Mouse (Mus musculus) ZHBTc4 (cell line): ENCODE results near the gene Arsg.

Experiments
- DNase-seq: peaks from one replicate; pipeline ENCODE4 v3.0.0-alpha.2; 2011; ENCODE audit warnings: low read depth, low spot score

Arsg gene

DNA sequence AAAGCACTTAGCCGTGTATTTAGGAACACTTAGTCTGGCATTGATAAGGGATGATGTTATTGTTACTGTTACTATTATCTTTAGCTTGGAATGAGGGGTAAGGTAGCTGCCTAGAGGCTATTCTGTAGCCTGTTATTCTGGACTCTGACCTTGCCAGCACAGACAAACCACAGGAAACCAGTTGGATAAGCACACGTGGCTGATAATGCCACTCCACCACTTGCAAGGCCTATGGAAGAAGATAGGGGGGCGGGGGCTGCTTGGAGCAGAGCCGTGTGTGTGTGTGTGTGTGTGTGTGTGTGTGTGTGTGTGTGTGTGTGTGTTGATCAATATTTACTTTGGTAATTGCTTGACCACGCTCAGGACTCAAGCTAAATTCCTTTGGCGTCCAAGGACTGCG lies 72.1 kb downstream of the Arsg start:
- no peak for DNase-seq

GRCm38 (mm10) chr11:109545700-109546143 lies 72.5 kb downstream of the Arsg start:
- DNase-seq = no peak

GRCm38 (mm10) chr11:109546305-109547001 lies 73.3 kb downstream of the Arsg start:
- DNase-seq = no peak

DNA sequence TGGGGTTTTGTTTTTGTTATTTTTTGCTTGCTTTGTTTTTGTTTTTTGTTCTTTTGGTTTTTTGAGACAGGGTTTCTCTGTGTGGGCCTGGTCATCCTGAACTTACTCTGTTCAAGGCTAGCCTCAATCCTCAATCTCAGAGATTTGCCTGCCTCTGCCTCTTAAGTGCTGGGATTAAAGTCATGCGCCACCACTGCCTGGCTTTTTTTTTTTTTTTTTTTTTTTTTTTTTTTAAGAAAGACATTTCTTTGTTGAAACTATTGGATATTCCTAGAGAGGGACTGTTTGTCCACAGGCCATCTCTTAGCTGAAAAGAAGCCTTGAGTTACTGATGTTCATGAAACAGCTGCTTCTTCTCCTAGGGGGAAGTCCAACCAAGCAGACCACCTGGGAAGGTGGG lies 74.5 kb downstream of the Arsg start:
- no peak for DNase-seq

DNA sequence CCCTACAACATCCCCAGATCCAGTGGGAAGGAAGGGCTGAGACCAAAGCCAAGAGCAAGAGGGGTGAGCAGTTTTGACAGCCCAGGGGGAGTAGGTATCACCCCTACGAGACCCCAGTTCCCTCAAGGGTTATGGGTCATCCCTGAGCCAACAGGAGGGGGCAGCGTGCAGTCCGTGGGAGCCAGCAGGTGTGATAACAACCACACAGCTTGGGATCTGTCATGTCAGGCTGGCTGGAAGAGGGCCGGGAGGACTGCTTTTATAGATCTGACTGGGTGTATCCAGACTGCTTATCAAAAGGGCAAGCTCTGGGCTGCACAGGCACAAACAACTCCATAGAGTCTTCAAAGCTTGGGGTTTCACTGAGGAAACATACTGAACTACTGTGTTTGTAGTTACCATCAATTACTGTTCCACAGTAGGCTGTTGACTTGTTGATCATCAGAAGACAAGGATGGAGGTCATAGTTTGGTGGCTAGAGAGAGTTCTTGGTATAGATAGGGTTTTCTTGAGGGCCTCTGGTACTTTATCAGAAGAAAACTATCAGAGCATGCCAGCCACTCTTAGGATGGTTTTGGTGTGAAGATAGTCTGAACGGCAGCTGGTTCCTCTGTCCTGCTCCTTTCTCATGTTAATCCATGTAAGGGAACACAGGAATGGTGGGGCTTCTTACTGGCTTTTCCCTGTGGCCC lies 76.6 kb downstream of the Arsg start:
- no peak for DNase-seq

DNA sequence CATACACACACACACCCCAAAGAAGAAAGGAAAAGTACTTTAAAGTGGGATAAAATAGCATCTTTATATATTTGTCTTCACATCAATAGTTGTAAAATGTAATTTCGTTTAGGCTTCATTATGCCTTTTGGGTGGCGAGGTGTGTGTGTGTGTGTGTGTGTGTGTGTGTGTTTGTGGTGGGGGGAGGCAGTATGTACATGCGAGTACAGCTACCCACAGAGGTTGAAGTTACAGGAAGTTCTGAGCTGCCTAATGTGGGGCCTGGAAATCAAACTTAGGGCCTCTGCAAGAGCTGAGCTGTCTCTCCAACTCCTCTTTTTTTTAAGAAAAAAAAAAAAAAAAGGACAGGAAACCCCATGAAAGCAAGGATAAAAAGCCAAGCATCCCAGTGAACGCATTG lies 80.7 kb downstream of the Arsg start:
- DNase-seq = no peak

GRCm38 (mm10) chr11:109554443-109554842 lies 81.3 kb downstream of the Arsg start:
- no peak for DNase-seq

DNA sequence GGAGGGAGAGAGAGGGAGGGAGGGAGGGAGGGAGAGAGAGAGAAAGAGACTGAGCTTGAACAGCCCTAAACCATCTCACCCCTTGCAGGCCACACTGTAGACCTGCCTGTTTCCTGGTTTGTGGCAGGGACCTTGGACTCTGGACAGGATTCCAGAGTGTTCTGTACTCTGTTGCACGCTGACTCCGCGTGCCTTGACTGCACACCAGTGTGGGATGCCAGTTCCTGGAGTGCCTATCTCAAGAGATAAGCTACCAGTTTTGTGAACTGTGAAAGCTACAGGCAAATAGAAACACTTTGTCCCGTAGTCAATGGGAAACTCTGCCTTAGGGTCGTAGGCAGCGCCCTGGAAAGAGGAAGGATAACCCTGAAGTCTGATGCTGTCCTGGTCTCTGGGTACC lies 83.0 kb downstream of the Arsg start:
- DNase-seq = no peak

- no peak for DNase-seq
Observed at GRCm38 (mm10) chr11:109557419-109557818, 84.2 kb downstream of the Arsg start.

DNA sequence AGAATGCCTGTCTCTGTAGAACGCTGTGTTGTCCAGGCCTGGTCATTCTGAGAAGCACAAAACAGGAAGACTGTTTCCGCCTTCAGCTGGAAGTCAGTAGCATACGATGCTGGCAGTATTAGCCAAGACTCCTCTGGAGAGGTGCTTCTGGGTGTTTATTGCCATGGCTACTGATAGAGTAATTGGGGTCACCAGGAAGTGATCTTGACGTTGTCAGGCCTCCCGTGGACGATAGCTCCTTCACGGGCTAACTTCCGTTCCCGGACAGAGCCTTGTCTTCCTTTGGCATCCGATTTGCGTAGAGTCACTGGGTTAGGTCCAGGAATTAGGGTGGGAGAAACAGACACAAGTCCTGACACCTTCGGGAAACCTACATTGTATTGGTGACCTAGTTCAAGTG lies 86.1 kb downstream of the Arsg start:
- DNase-seq = no peak

- DNase-seq = peak; percentile 77
Observed at GRCm38 (mm10) chr11:109560793-109561257, 87.7 kb downstream of the Arsg start.

DNA sequence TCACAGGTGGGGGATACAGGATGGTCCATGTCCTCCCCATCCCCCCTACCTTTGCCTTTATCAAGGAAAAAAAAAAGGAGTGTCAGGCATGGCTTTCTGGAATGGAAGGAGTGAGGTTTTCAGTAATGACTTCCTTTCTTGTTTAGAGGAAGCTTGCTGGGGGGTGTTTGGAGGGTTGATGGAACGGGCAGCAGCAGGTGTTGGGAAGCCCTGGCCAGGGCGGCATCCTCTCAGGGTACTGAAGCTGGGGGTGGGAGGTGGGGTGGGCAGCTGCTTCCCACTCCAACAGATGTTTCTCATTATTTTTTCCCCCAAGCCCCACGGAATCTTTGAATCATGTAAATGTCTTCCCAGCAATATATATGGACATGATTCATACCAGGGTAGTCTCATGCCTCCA lies 88.3 kb downstream of the Arsg start:
- DNase-seq = no peak

DNA sequence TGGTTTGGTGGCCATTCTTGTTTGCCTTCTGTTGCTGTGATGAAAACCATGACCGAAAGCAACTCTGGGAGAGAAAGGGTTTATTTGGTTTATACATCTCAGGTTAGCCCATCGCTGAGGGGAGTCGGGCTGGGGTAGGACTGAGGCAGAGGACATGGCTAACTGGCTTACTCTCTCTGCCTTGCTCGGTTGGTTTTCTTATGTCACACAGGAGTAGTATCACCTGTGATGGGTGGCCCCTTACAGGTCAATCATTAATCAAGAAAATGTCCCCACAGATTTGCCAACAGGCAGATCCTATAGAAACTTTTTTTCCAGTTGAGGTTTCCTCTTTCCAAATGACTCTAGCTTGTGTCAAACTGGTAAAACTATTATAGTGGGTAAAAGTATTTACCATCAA lies 90.5 kb downstream of the Arsg start:
- DNase-seq = no peak

DNA sequence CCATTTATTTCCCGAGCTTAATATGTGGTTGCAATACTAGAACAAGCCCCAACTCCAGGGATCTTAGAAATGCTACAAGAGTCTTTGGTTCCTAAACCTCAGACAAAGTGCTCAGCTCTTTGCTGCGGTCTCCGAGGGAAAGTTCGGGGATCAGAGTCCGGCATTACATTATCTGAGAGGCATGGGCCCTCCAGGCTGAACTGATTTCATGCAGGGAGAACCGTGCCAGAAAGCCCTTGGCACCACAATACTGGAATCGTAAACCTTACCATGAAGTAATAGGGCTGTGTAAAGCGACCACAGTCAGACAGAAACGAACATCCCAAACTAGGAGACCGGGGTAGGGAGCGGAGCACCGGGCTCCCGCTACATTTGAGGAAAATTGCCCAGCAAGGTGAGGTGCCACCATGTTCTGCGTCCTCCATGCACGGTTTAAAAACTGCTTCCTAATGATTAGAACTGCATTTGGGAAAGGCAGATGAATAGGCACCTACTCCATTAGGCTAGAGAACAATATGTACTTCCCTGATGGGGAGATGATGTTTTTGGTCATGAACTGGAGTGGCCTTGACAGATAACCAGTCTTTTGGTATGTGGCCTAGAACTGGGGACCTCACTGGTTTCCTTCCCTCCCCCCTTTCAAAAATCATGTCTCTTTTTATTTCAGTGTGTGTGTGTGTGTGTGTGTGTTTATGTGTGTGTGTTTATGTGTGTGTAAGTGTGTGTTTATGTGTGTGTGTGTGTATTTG lies 91.5 kb downstream of the Arsg start:
- DNase-seq = no peak

GRCm38 (mm10) chr11:109569007-109569618 lies 95.9 kb downstream of the Arsg start:
- no peak for DNase-seq

DNA sequence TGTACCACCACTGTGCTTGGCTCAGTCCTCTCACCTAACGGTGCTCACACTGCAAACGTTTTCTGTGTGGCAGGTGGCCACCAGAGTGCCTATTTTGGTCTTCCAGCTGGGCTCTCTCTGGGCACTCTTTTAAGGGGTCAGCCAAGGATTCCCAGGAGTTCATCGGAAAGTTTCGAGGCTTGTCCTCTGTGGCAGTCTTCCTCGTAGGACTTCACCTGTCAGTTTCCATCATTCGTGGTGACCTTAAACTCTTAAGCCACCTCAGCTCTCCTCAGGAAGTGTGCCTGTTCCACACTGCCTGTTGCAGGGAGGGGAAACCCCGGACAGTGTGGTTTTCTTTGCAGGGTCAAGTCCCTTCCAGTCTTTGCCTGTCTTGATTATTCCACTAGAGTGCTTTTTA lies 96.6 kb downstream of the Arsg start:
- DNase-seq = no peak

GRCm38 (mm10) chr11:109572051-109572450 lies 98.9 kb downstream of the Arsg start:
- no peak for DNase-seq

DNA sequence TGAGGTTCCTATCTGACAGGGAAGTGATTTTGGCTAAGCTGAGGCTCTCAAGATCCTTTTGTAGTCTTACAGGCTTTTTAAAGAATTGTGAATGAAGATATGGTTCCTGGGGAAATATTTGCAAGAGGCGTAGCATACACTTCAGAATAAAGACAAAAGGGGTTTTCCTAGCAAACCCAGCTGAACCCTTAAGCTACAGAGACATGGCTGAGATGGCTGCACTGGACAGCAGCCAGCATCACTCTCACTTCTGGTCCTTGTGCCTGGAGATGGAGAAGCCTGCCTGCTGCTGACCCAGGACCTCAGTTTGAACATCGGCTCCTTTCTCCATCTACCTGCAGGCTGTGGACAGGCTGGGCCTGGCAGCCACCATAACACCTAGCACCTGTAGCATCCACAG lies 101.4 kb downstream of the Arsg start:
- DNase-seq = no peak

DNA sequence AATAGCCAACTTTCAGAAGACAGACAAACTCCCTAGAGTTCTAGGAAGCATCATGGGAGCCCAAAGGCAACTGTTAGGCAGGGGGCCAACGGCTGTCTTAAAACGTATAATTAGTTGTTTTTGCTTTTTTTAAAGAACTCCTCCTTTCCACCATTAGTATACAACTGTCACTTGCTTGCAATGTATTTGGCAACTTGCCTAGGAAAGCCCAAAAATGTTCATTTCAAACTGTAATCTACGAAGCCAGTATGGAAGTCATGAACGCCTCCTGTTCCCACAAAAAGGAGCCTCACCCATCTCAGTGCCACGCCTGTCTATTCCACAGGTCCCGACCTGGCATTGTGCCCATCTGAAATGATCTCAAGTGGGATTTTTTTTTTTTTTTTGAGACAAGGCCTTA lies 102.7 kb downstream of the Arsg start:
- DNase-seq = no peak

DNA sequence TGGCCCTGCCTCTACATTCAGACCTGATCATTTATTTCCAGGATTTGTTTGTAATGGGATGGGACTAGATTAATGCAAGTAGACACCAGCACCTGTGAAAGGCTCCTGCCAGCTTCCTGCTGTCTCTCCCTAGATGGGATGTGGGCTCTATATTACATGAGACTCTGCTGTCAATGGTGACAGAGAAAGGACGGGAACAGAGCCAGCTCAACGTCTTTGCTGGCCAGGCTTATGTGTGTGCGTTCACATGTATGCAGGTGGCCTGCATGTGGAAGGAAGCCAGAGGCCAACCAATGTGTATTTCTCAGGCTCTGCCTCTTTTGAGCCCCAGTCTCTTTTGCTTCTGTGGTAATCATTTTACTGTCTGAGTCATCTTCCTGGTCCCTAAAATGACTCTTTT lies 105.4 kb downstream of the Arsg start:
- no peak for DNase-seq

GRCm38 (mm10) chr11:109579999-109580398 lies 106.8 kb downstream of the Arsg start:
- no peak for DNase-seq

- no peak for DNase-seq
Observed at GRCm38 (mm10) chr11:109583986-109584385, 110.8 kb downstream of the Arsg start.
